Mouse (Mus musculus) heart, postnatal 0 days (tissue): ENCODE data around the gene Trap1. TPM values are rescaled to one million over a fixed set of nuclear protein-coding genes. Genes with fewer than 3 reads are reported as not detected.

Source experiments
- ATAC-seq: fragments of 200-750 bp; cut with Nextera tagmentation; 2 replicates; pipeline ENCODE4 v1.8.0; 2017; ENCODE audit warnings: low read depth, moderate number of reproducible peaks, moderate library complexity; ENCODE audit not compliant: insufficient read depth
- DNase-seq: peaks from one replicate; pipeline ENCODE4 v3.0.0-alpha.2; 2016; ENCODE audit warnings: low spot score
- H3K27ac ChIP-seq: fragments of 300-500 bp; sonication (generic); 2 replicates; pipeline ENCODE4 v1.5.1; 2014; ENCODE audit warnings: low read depth, mild to moderate bottlenecking
- H3K27me3 ChIP-seq: fragments of 300-500 bp; sonication (generic); 2 replicates; pipeline ENCODE4 v1.6.1; 2014; ENCODE audit warnings: low read length, mixed read lengths; ENCODE audit not compliant: control insufficient read depth, insufficient read depth
- H3K36me3 ChIP-seq: fragments of 300-500 bp; sonication (generic); replicated peaks from 2 replicates; pipeline ENCODE4 v1.6.1; 2014; ENCODE audit warnings: low read length, mixed read lengths; ENCODE audit not compliant: control insufficient read depth, insufficient read depth
- H3K4me1 ChIP-seq: fragments of 300-500 bp; sonication (generic); 2 replicates; pipeline ENCODE4 v1.6.1; 2014; ENCODE audit warnings: antibody characterized with exemption; ENCODE audit not compliant: control insufficient read depth, insufficient read depth
- H3K4me2 ChIP-seq: fragments of 300-500 bp; sonication (generic); 2 replicates; pipeline ENCODE4 v1.6.1; 2014; ENCODE audit warnings: low read depth, mild to moderate bottlenecking, low read length, moderate library complexity
- H3K4me3 ChIP-seq: fragments of 300-500 bp; sonication (generic); 2 replicates; pipeline ENCODE4 v1.5.1; 2014; ENCODE audit warnings: low read depth, low read length
- H3K9ac ChIP-seq: fragments of 300-500 bp; sonication (generic); replicated peaks from 2 replicates; pipeline ENCODE4 v1.6.1; 2014; ENCODE audit warnings: low read depth, low read length, mixed read lengths
- H3K9me3 ChIP-seq: fragments of 300-500 bp; sonication (generic); replicated peaks from 2 replicates; pipeline ENCODE4 v1.6.1; 2016; ENCODE audit warnings: low read length; ENCODE audit not compliant: control insufficient read depth
- CTCF ChIP-seq: IDR thresholded peaks from 2 replicates; pipeline ENCODE4 v1.5.1; 2016; ENCODE audit warnings: antibody characterized with exemption, control low read depth, low read depth
- EP300 ChIP-seq: IDR thresholded peaks from 2 replicates; pipeline ENCODE4 v1.6.1; 2016; ENCODE audit warnings: antibody characterized with exemption, low read depth
- WGBS: fragments of 180-500 bp; shearing (Covaris S2); extraction: QIAGEN DNeasy Blood & Tissue Kit; methylation state at CpG from one replicate; pipeline ENCODE4 v1.1.7; 2014; 5-methylcytosine and 5-hydroxymethylcytosine counted together
- microRNA-seq: library from miRNA; unstranded; fragments of <30 nt; microRNA quantifications from one replicate; pipeline ENCODE4, GENCODE M21; 2016
- polyA plus RNA-seq: library from polyadenylated mRNA; unstranded; fragments of >200 nt; fragmentation: Nextera tagmentation; extraction: Ambion mirVana; gene quantifications from 2 replicates; pipeline ENCODE4 v1.2.1, GENCODE M21; 2015
- total RNA-seq: library from RNA; depleted of rRNA; stranded (reverse); fragments of >200 nt; gene quantifications from 2 replicates; pipeline ENCODE4 v1.2.3, GENCODE M21; 2014; ENCODE audit warnings: low replicate concordance; rRNA removed

The Trap1 gene
- total and polyA plus RNA-seq, 2 experiments from 2014 or later, result 117 to 135 TPM

DNA sequence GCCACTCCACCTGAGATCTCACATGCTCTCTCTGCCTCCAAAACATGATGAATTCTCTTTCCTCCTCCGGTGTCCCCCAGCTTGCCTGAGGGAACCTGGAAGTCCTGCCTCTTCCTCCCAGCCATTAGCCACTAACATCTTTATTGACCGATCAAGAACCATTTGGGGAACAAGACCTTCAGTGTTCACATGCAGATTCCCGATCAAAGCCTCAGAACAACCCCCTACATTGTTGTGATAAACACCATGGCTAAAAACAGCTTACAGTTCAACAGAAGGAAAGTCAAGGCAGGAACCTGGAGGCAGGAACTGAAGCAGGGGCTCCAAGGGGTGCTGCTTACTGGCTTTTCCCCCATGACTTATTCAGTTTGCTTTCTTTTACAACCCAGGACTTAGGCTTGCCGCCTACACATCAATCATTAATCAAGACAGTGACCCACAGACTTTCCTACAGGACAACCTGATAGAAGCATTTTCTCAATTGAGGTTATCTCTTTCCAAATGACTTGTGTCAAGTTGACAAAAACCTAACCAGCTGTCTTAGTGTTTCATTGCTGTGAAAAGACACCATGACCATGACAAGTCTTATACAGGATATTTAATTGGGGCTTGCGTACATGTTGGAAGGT is 63.5 kb downstream of the Trap1 start:
- H3K9ac ChIP-seq, result no peak overlapping the region
- no peak for ATAC-seq

DNA sequence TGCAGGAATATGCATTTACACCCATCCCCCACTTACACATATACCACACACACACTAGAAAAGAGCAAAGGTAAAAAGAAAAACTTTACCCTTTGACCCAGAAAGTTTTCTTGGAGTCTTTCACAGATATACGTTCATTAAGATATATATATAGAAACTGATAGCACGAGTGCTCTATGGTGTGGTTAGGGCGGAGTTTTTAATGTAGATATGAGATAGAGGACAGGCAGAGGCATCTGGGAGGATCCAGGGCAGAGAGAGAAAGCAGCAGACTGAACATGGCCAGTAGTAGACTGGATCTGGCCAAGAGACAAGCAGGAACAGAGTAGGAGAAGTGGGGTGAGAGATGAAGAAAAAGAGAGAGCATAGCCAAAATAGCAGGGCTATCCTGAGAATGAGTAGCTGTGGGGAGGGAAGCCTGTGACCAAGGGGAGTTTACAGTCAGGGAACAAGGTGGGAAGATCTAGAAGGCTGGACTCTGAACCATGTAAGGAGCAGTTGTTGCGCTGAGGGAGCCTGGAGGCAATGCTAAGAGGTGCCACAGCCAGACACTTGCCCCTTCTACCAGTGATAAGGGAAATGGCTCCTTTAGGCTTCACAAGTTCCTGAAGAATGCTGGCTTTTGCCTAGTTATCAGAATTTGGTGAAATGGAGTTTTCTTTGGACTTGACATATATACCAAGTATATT is 64.6 kb downstream of the Trap1 start:
- Histone ChIP-seq H3K27ac (no peak overlapping the region), H3K9me3 (no peaks in the 10 kb centered on the region), H3K27me3 (no peaks in the 10 kb centered on the region), H3K4me2 (no peak overlapping the region), H3K4me1 (no peaks in the 10 kb centered on the region), H3K36me3 (no peaks in the 10 kb centered on the region), H3K9ac (no peak overlapping the region), H3K4me3 (no peak overlapping the region)
- no peak for TF ChIP-seq CTCF
- no peak for TF ChIP-seq EP300
- DNase-seq (no peak), ATAC-seq (no peak)
- WGBS, result 44% methylated on average over 4 of the region's 4 CpGs

More for the DNA sequence above, 63.5 kb downstream of the Trap1 start:
- Histone ChIP-seq H3K27ac (no peak overlapping the region), H3K27me3 (no peaks in the 10 kb centered on the region), H3K4me2 (no peak overlapping the region), H3K9me3 (no peaks in the 10 kb centered on the region), H3K4me1 (no peaks in the 10 kb centered on the region), H3K36me3 (no peaks in the 10 kb centered on the region), H3K4me3 (no peak overlapping the region)
- 74% methylated on average over 5 of the region's 5 CpGs for WGBS
- DNase-seq, result no peak
- TF ChIP-seq EP300 (no peak), CTCF (no peak)

DNA sequence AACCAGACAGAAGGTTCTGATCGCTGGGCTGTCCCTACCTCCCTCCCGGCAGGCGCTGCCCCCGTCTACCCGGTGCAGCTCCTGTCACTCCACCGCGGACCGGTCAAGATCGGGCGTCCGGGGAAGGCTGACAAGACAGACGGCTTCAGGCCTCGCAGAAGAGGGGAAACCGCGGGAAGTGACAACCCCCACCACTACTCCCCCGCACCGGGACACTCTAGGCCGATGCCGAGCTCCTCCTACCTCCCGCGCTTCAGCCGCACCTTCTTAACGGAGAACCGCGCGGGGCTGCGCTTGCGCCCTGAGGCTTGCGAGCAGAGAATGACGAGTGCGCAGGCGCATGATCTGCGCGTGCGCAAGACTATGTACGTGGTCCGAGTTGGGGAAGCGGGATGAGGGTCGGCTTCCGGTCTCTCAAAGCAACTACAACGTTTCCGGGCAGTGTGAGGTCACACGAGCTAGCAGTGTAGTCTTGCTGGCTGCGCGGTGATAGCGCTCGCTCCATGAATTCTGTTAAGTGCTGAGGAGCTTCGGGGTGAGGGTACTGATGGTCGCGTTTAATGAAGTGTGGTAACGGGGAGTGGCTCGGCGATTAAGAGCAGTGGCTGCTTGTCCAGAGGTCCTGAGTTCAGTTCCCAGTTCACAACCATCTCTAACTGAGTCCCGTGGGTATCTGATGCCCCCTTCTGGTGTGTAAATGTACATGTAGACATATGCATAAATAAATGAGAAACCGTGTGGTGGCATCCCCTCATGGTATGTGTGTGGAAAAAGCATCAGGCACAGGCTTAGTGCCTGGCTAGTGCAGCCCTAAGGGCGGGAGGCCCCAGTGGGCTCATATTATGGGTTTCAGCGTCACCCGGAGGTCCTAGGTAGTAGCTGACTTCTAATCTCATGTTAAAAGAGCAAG is 73.9 kb downstream of the Trap1 start, which contains the start of gene Slx4:
Gene Slx4, minus strand, starts transcription at position 282 of the 910 bp plus-strand sequence.
- DNase-seq (peak; percentile 97), ATAC-seq (peak; percentile 97)
- no peaks in the 10 kb centered on the region for H3K9me3 ChIP-seq
- peak within 1 kb of the TSS; percentile 68 for H3K9ac ChIP-seq
- peaks cover 28% of the 10 kb centered on the region for H3K36me3 ChIP-seq
- H3K27ac ChIP-seq, result peak within 1 kb of the TSS; percentile 80
- peak; percentile 32; the same call in 1 of the 2 replicates for TF ChIP-seq CTCF
- TF ChIP-seq EP300, result no peak
- H3K4me3 ChIP-seq, result peak within 1 kb of the TSS; percentile 72
- peaks cover 9% of the 10 kb centered on the region; the same call in 1 of the 2 replicates for H3K4me1 ChIP-seq
- 2% methylated on average over 58 of the region's 58 CpGs for WGBS
- peak within 1 kb of the TSS; percentile 92 for H3K4me2 ChIP-seq
- H3K27me3 ChIP-seq, result no peaks in the 10 kb centered on the region

Small RNA genes within 50 kb of the gene (microRNA-seq; reads per million reads assigned to microRNA genes)
- not detected for gene Gm23413

Other genes with a start within 250 kb of the Trap1 start
- not detected in 2 replicates for gene Olfr15, start 246.9 kb downstream of the Trap1 start, total RNA-seq
- not detected in 2 replicates for gene Olfr15, start 246.9 kb downstream of the Trap1 start, polyA plus RNA-seq
- gene Zfp174, start 230.6 kb downstream of the Trap1 start, total RNA-seq, result 0.69 and 0.93 TPM in 2 replicates
- gene Zfp174, start 230.6 kb downstream of the Trap1 start, polyA plus RNA-seq, result 0.71 and 0.72 TPM in 2 replicates
- 23.6 and 24.2 TPM in 2 replicates for gene Naa60, start 205.5 kb downstream of the Trap1 start, total RNA-seq
- 32.2 and 33.0 TPM in 2 replicates for gene Naa60, start 205.5 kb downstream of the Trap1 start, polyA plus RNA-seq
- 7.4 and 9.2 TPM in 2 replicates for gene Zfp597, start 193.3 kb downstream of the Trap1 start, total RNA-seq
- gene Zfp597, start 193.3 kb downstream of the Trap1 start, polyA plus RNA-seq, result 3.3 and 4.3 TPM in 2 replicates
- not detected in 2 replicates for gene Gm20695, start 193.2 kb downstream of the Trap1 start, total RNA-seq
- 0.93 and 1.2 TPM in 2 replicates for gene Gm20695, start 193.2 kb downstream of the Trap1 start, polyA plus RNA-seq
- gene 1700037C18Rik, start 169.1 kb downstream of the Trap1 start, total RNA-seq, result 3.2 and 4.0 TPM in 2 replicates
- 9.2 and 10.0 TPM in 2 replicates for gene 1700037C18Rik, start 169.1 kb downstream of the Trap1 start, polyA plus RNA-seq
- gene Cluap1, start 169.0 kb downstream of the Trap1 start, total RNA-seq, result 5.6 and 18.4 TPM in 2 replicates
- gene Cluap1, start 169.0 kb downstream of the Trap1 start, polyA plus RNA-seq, result 14.9 and 16.2 TPM in 2 replicates
- gene Nlrc3, start 101.2 kb downstream of the Trap1 start, total RNA-seq, result 0.15 and 0.35 TPM in 2 replicates
- gene Nlrc3, start 101.2 kb downstream of the Trap1 start, polyA plus RNA-seq, result 1.2 TPM in 2 replicates
- gene Slx4, start 74.1 kb downstream of the Trap1 start, total RNA-seq, result 4.4 and 5.4 TPM in 2 replicates
- 3.0 and 3.2 TPM in 2 replicates for gene Slx4, start 74.1 kb downstream of the Trap1 start, polyA plus RNA-seq
- gene Dnase1, start 40.9 kb downstream of the Trap1 start, total RNA-seq, result not detected in 2 replicates
- 0.82 and 1.3 TPM in 2 replicates for gene Dnase1, start 40.9 kb downstream of the Trap1 start, polyA plus RNA-seq
- gene Crebbp, start 136.2 kb upstream of the Trap1 start, total RNA-seq, result 34.1 and 34.7 TPM in 2 replicates
- gene Crebbp, start 136.2 kb upstream of the Trap1 start, polyA plus RNA-seq, result 15.6 and 15.9 TPM in 2 replicates